Mouse (Mus musculus): ENCODE measurements at regions not wholly inside any gene's neighbourhood (a gene's known extent, or its start where the extent isn't known, plus 50 kb on each side); places are given as distances from the start of the nearest gene placed in this dataset.
"Not testable (repeated sequence)": the region's sequence is repeated elsewhere in the genome, so short reads cannot be mapped to it uniquely, and the experiment has no call there.

DNA sequence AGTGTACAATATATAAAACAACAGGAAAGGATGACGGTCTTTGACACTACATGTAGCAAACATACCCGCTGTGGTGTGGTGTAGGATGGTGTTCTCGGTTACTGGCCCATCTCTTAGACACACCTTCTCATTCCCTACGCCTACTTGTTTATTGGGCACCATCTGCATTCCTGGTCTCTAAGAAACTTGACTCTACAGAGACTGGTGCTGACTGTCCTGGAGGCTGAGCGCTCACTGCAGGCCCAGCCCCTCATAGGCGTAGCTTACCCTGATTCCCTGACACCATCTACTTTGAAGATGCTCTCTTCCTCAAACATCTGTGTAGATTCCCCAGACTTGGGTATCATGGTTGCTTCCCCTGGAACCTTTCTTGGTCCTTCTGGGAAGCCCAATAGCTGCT lies 90.9 kb upstream of the Fam84a start:
- DNase-seq: not testable (repeated sequence)

DNA sequence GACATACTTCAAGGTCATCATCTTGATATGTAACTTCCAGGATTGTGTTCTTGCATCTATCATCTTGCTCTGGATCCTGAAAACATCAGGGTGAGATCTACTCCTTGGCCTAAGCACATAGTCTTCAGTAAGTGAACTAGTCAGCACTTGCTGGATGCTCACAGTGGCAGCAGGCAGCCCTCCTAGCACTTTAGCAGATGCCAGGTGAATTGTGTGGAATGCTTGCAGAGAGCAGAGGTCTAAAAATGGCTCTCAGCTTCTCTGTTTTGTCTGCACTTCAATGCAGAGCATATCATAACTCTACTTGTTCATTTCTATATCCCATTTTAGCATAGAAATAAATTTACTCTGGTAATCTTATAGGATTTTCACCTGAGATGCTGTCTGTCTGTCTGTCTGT lies 85.8 kb upstream of the Fam84a start:
- no peak for DNase-seq

DNA sequence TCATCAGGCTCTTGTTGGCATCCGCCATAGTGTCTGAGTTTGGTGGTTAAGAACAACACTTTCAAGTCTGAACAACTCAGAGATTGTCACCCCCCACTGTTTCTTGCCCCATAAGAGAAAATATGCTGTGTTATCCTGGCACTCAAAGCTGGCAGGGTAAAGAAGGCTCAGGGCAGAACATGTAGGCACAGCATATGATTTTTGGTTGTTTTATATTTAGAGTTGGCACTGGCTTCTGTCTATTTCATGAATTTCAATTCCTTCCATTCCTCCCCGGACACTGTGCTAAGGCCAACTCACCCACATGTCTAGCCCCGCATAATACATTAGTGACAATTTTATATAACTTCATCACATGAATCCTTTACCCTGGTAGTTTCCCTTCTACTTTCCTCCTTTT lies 83.5 kb upstream of the Fam84a start:
- DNase-seq: no peak

- DNase-seq: no peak
These were observed 60.8 kb upstream of the Fam84a start for GRCm38 (mm10) chr12:14212618-14213017.

- DNase-seq: no peak
These were observed 58.0 kb upstream of the Fam84a start for GRCm38 (mm10) chr12:14209881-14210280.

GRCm38 (mm10) chr12:14207288-14207687 lies 55.4 kb upstream of the Fam84a start:
- no peak for DNase-seq

- DNase-seq: no peak
These were observed 52.6 kb upstream of the Fam84a start for GRCm38 (mm10) chr12:14204491-14204890.

Data from kidney, adult 11 months (tissue).